Mouse (Mus musculus) heart, embryonic 15.5 days (tissue): ENCODE results near the gene Napa. TPM values are rescaled to one million over a fixed set of nuclear protein-coding genes. Genes with fewer than 3 reads are reported as not detected.

Experiments
- ATAC-seq: fragments of 200-750 bp; cut with Nextera tagmentation; replicated peaks from 2 replicates; pipeline ENCODE4 v1.8.0; 2017; ENCODE audit warnings: low read depth, moderate TSS enrichment; ENCODE audit not compliant: insufficient number of reproducible peaks, insufficient read depth, low FRiP score
- H3K27ac ChIP-seq: fragments of 300-500 bp; sonication (generic); 2 replicates; pipeline ENCODE4 v1.5.1; 2015; ENCODE audit warnings: mild to moderate bottlenecking, inconsistent platforms
- H3K27me3 ChIP-seq: fragments of 300-500 bp; sonication (generic); 2 replicates; pipeline ENCODE4 v1.6.1; 2015; ENCODE audit warnings: inconsistent platforms
- H3K36me3 ChIP-seq: fragments of 300-500 bp; sonication (generic); 2 replicates; pipeline ENCODE4 v1.6.1; 2015; ENCODE audit warnings: mild to moderate bottlenecking, inconsistent platforms
- H3K4me1 ChIP-seq: fragments of 300-500 bp; sonication (generic); replicated peaks from 2 replicates; pipeline ENCODE4 v1.6.1; 2015; ENCODE audit warnings: inconsistent platforms
- H3K4me2 ChIP-seq: fragments of 300-500 bp; sonication (generic); 2 replicates; pipeline ENCODE4 v1.6.1; 2015; ENCODE audit warnings: inconsistent platforms, mild to moderate bottlenecking, moderate library complexity
- H3K4me3 ChIP-seq: fragments of 300-500 bp; sonication (generic); 2 replicates; pipeline ENCODE4 v1.5.1; 2015; ENCODE audit warnings: mild to moderate bottlenecking, inconsistent platforms
- H3K9ac ChIP-seq: fragments of 300-500 bp; sonication (generic); 2 replicates; pipeline ENCODE4 v1.6.1; 2015; ENCODE audit warnings: mild to moderate bottlenecking, inconsistent platforms
- H3K9me3 ChIP-seq: fragments of 300-500 bp; sonication (generic); replicated peaks from 2 replicates; pipeline ENCODE4 v1.6.1; 2016; ENCODE audit warnings: inconsistent platforms
- WGBS: fragments of 180-500 bp; shearing (Covaris S2); methylation state at CpG from one replicate; pipeline ENCODE4 v1.1.7; 2015; ENCODE audit warnings: mixed read lengths; 5-methylcytosine and 5-hydroxymethylcytosine counted together
- polyA plus RNA-seq: library from polyadenylated mRNA; unstranded; fragments of >200 nt; fragmentation: Nextera tagmentation; extraction: Ambion mirVana; gene quantifications from 2 replicates; pipeline ENCODE4 v1.2.1, GENCODE M21; 2015

The Napa gene
- polyA plus RNA-seq, 1 experiment from 2014 or later: 130 TPM

DNA sequence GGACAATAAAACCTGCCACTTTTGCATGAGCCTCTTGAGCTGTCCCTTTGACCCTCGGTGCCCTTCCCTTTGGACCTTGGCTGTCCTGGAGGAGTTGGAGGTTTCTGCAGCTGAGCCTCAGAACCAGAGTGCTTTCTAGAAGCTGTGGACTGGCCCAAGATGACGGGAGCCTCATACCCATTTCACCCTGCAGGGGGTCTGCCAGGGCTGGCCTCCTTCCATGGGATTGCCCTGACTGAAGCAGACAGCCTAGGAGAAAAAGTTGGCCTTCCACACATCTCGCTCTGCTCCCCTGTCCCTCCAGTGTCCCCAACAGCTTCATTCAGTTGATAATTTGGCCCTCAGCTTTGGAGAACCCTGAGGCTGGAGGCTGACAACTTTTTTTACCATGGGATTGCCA lies 18.8 kb downstream of the Napa start:
- Histone ChIP-seq H3K36me3 (peaks cover 53% of the 10 kb centered on the region), H3K4me3 (no peak overlapping the region)
- WGBS: 84% methylated on average over 3 of the region's 3 CpGs

GRCm38 (mm10) chr7:16119569-16120261 lies 21.5 kb downstream of the Napa start, which contains the start of gene Kptn:
Gene Kptn (plus strand): TSS chr7:16119895.
- Histone ChIP-seq H3K27me3 (no peaks in the 10 kb centered on the region), H3K9me3 (no peaks in the 10 kb centered on the region), H3K4me2 (peak within 1 kb of the TSS; percentile 65), H3K4me3 (peak within 1 kb of the TSS; percentile 64), H3K9ac (peak within 1 kb of the TSS; percentile 66), H3K36me3 (peaks cover 27% of the 10 kb centered on the region), H3K4me1 (peaks cover 10% of the 10 kb centered on the region), H3K27ac (peak within 1 kb of the TSS; percentile 86)
- WGBS: 1% methylated on average over 33 of the region's 33 CpGs
- peak; percentile 74 for ATAC-seq

More for the DNA sequence above, 18.8 kb downstream of the Napa start:
- Histone ChIP-seq H3K4me1 (peaks cover 10% of the 10 kb centered on the region), H3K4me2 (no peak overlapping the region), H3K9ac (no peak overlapping the region), H3K27me3 (no peaks in the 10 kb centered on the region), H3K9me3 (no peaks in the 10 kb centered on the region), H3K27ac (no peak overlapping the region)
- no peak for ATAC-seq

- no peaks in the 10 kb centered on the region for H3K27me3 ChIP-seq
- 38% methylated on average over 9 of the region's 9 CpGs for WGBS
- no peak for ATAC-seq
- H3K4me2 ChIP-seq: peak overlapping the region; percentile 65
- H3K9ac ChIP-seq: peak overlapping the region; percentile 66
- H3K4me3 ChIP-seq: peak overlapping the region; percentile 64
- H3K27ac ChIP-seq: no peak overlapping the region
- peaks cover 25% of the 10 kb centered on the region for H3K36me3 ChIP-seq
- H3K4me1 ChIP-seq: peaks cover 10% of the 10 kb centered on the region
- no peaks in the 10 kb centered on the region for H3K9me3 ChIP-seq
Measured at GRCm38 (mm10) chr7:16120262-16120600, 22.0 kb downstream of the Napa start.

GRCm38 (mm10) chr7:16125829-16126228 lies 27.6 kb downstream of the Napa start:
- peaks cover 11% of the 10 kb centered on the region for H3K36me3 ChIP-seq
- no peaks in the 10 kb centered on the region for H3K9me3 ChIP-seq
- no peak overlapping the region for H3K4me2 ChIP-seq
- ATAC-seq: no peak
- H3K4me1 ChIP-seq: peaks cover 27% of the 10 kb centered on the region
- no peak overlapping the region for H3K27ac ChIP-seq
- H3K9ac ChIP-seq: no peak overlapping the region
- 79% methylated on average over 9 of the region's 9 CpGs for WGBS
- H3K27me3 ChIP-seq: no peaks in the 10 kb centered on the region
- H3K4me3 ChIP-seq: no peak overlapping the region

DNA sequence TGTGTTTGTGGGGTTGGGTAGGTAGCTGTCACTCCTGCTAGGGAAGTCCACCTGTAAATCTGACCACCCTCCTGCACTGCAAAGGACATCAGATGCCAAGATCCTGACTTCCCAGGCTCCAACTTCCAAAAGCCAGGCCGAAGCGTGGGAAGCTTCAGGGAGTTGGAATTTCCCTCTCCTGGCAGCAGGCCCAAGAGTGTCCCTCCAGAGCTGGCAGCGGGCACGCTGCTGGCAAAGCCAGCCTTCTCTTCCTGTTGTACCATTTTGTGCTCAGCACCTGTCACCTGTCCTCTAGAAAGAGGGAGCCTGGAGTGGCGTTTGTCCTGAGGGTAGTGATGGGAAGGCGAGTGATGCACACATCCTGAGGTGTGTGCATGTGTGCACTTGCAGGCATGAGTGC lies 30.1 kb downstream of the Napa start:
- H3K27me3 ChIP-seq: no peaks in the 10 kb centered on the region
- peak overlapping the region; percentile 88 for H3K27ac ChIP-seq
- no peak overlapping the region for H3K9ac ChIP-seq
- H3K9me3 ChIP-seq: no peaks in the 10 kb centered on the region
- H3K4me3 ChIP-seq: no peak overlapping the region
- no peak for ATAC-seq
- peak overlapping the region; percentile 85; the same call in 1 of the 2 replicates for H3K4me2 ChIP-seq
- peaks cover 37% of the 10 kb centered on the region for H3K4me1 ChIP-seq
- peaks cover 11% of the 10 kb centered on the region for H3K36me3 ChIP-seq
- 53% methylated on average over 6 of the region's 6 CpGs for whole genome bisulfite sequencing

DNA sequence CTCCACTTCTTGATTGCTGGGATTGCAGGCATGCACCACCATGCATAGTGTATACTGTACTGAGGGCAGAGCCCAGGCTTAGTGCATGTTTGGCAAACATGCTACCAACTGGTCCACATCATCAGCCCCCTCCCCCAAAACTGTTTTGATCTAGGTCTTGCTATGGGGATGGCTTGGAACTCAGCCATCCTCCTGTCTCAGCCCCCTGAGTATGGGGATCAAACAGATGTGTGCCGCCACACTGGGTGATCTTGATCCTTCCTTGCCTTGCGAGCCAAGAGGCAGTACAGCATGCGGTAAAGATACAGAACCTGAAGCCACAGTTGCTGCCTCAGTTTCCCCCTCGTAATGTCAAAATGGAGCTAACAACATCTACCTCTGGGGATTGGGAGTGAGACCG lies 30.6 kb downstream of the Napa start:
- WGBS: 49% methylated on average over 5 of the region's 5 CpGs
- peaks cover 11% of the 10 kb centered on the region for H3K36me3 ChIP-seq
- no peaks in the 10 kb centered on the region for H3K9me3 ChIP-seq
- peak overlapping the region; percentile 60 for H3K4me3 ChIP-seq
- peak overlapping the region; percentile 85 for H3K4me2 ChIP-seq
- H3K27me3 ChIP-seq: no peaks in the 10 kb centered on the region
- H3K4me1 ChIP-seq: peaks cover 37% of the 10 kb centered on the region
- peak overlapping the region; percentile 88 for H3K27ac ChIP-seq
- H3K9ac ChIP-seq: 0 out of 2 replicates have a peak overlapping the region, but pooled peaks have one; percentile 33
- no peak for ATAC-seq

GRCm38 (mm10) chr7:16129421-16129845 lies 31.2 kb downstream of the Napa start, which contains the start of gene Slc8a2:
Gene Slc8a2 (plus strand): TSS chr7:16129826.
- WGBS: 1% methylated on average over 12 of the region's 12 CpGs
- H3K4me3 ChIP-seq: peak within 1 kb of the TSS; percentile 60

GRCm38 (mm10) chr7:16129846-16130691 lies 31.8 kb downstream of the Napa start:
- Histone ChIP-seq H3K27me3 (no peaks in the 10 kb centered on the region), H3K36me3 (peaks cover 9% of the 10 kb centered on the region), H3K9me3 (no peaks in the 10 kb centered on the region), H3K27ac (peak overlapping the region; percentile 88), H3K4me3 (peak overlapping the region; percentile 60), H3K4me2 (peak overlapping the region; percentile 85), H3K9ac (peak overlapping the region; percentile 62), H3K4me1 (peaks cover 37% of the 10 kb centered on the region)
- under 1% methylated on average over 32 of the region's 38 CpGs for WGBS
- peak; percentile 60 for ATAC-seq

More at GRCm38 (mm10) chr7:16129421-16129845, 31.2 kb downstream of the Napa start, which contains the start of gene Slc8a2:
- Histone ChIP-seq H3K4me1 (peaks cover 37% of the 10 kb centered on the region), H3K36me3 (peaks cover 11% of the 10 kb centered on the region), H3K27me3 (no peaks in the 10 kb centered on the region), H3K9ac (peak within 1 kb of the TSS; percentile 62), H3K4me2 (peak within 1 kb of the TSS; percentile 85), H3K27ac (peak within 1 kb of the TSS; percentile 88), H3K9me3 (no peaks in the 10 kb centered on the region)
- ATAC-seq: peak; percentile 89

DNA sequence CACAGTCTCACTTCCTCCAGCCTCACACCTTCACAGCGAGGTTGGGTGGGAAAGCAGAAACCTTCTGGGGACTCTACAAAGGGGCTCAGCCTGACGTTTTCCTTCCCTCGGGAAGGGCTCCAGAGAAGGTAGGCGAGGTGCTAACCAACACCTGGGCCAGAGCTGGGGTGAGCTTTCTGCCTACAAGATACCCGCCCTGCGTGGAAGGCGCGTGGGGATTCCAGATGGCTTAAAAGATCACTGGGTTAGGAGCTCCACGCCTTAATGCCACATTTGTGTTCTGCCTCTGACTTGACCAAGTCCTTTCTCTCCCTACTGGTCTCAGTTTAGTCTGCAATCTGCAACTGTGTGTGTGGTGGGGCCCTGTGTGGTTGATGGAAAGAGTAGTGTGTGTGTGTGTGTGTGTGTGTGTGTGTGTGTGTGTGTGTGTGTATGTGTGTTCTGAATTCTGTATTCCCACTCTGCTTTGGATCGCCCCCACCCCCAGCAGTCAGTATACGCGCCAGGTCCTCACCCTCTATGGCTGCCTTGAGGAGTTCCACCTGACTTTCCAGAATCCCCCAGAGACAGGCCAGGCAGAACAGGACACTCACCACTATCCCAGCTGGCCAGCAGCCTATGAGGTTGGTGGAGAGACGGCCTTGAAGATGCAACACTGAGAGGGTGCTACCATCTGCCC lies 32.8 kb downstream of the Napa start:
- Histone ChIP-seq H3K9ac (no peak overlapping the region), H3K27ac (no peak overlapping the region), H3K9me3 (no peaks in the 10 kb centered on the region), H3K36me3 (0 out of 2 replicates have a peak, but pooled peaks cover under 1% of the 10 kb centered on the region), H3K4me2 (peak overlapping the region; percentile 85), H3K4me3 (peak overlapping the region; percentile 60), H3K27me3 (no peaks in the 10 kb centered on the region), H3K4me1 (peaks cover 37% of the 10 kb centered on the region)
- WGBS: 41% methylated on average over 13 of the region's 13 CpGs
- ATAC-seq: no peak

DNA sequence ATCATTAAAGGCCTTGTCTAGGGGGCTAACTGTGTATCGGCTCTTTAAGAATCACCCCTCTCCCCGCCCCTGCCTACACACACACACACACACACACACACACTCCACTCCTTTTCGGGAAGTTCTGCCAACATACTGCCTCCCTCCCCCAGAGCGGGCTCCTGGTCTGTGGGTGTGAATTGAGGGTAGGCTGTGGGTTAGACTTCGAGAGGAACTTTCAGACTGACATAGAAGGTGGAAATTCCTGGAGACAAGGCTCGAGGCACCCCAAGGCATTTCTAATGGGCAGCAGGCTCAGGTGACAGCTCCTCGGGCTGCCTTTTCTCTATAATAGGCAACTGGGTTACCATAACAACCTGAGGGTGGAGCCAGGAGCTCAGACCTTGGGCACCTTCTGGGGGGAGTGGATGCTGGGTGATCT lies 33.9 kb downstream of the Napa start:
- no peak for ATAC-seq
- peaks cover 37% of the 10 kb centered on the region for H3K4me1 ChIP-seq

DNA sequence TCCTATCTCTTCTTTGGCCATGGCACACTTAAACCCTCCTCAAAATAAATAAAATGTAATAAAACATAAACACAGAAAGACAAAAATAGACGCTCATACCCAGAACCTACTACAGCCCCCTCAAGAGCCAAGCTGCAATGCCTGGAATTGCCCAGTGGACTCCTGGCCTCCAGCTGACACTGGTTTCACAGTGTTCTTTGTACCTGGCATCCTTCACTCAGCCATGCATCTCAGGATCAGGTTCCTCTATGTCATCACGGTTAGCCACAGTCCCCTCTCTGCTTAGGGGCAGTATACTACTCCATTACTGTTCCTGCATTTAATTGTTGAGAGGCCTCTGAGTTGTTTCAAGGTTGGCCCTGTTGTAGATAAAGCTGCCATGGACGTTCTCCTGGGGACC lies 34.7 kb downstream of the Napa start:
- Histone ChIP-seq H3K27me3 (no peaks in the 10 kb centered on the region), H3K36me3 (no peaks in the 10 kb centered on the region), H3K9ac (no peak overlapping the region), H3K4me2 (no peak overlapping the region), H3K27ac (no peak overlapping the region), H3K9me3 (no peaks in the 10 kb centered on the region), H3K4me1 (peaks cover 36% of the 10 kb centered on the region), H3K4me3 (no peak overlapping the region)
- 55% methylated on average over 3 of the region's 3 CpGs for WGBS
- ATAC-seq: no peak

More for the DNA sequence above, 33.9 kb downstream of the Napa start:
- Histone ChIP-seq H3K27me3 (no peaks in the 10 kb centered on the region), H3K9ac (no peak overlapping the region), H3K4me3 (no peak overlapping the region), H3K4me2 (no peak overlapping the region), H3K36me3 (no peaks in the 10 kb centered on the region), H3K9me3 (no peaks in the 10 kb centered on the region), H3K27ac (no peak overlapping the region)
- 12% methylated on average over 7 of the region's 7 CpGs for WGBS
